16 mouse cellular contexts compared by ENCODE assay signal in genomic region chr10:28087341-28087740, GRCm38 (mm10). TPM values are rescaled to one million over a fixed set of nuclear protein-coding genes. Genes with fewer than 3 reads are reported as not detected.
DNase-seq lines count a peak whose midpoint lies in the region; ATAC-seq and TF ChIP-seq lines count a peak whose summit lies in the region.
"Had no signal": no experiment of that assay in that cellular context is flagged by ENCODE, and none has a peak within 500 bp of the region (broad histone marks: within the 10 kb centered on the region; RNA-seq: fewer than 3 reads in every experiment).

No protein-coding gene starts in this region.

- no peak overlapping the region for H3K9ac ChIP-seq in liver, embryonic 15.5 days
- no peak overlapping the region for H3K9ac ChIP-seq in stomach, embryonic 16.5 days (ENCODE audit: low read length)
- H3K9ac ChIP-seq in midbrain, postnatal 0 days (replicated peaks; ENCODE audit: low read length, poor library complexity, severe bottlenecking), result no peak overlapping the region
- H3K9ac ChIP-seq: embryonic facial prominence, embryonic 12.5 days; forebrain, embryonic 12.5 days; hindbrain, embryonic 14.5 days; liver, embryonic 13.5 days; midbrain, embryonic 13.5 days had no signal

- no peaks in the 10 kb centered on the region for H3K36me3 ChIP-seq in liver, embryonic 15.5 days (replicated peaks)
- no peaks in the 10 kb centered on the region for H3K36me3 ChIP-seq in stomach, embryonic 16.5 days (ENCODE audit: control insufficient read depth, insufficient read depth, low read length)
- no peaks in the 10 kb centered on the region for H3K36me3 ChIP-seq in midbrain, postnatal 0 days (ENCODE audit: insufficient read depth, low read length)
- H3K36me3 ChIP-seq: embryonic facial prominence, embryonic 12.5 days; forebrain, embryonic 12.5 days; liver, embryonic 13.5 days; midbrain, embryonic 13.5 days had no signal

- peak; percentile 47 for ATAC-seq in liver, embryonic 15.5 days (ENCODE audit: insufficient read depth)
- peak; percentile 56; the same call in 1 of the 2 replicates for ATAC-seq in stomach, embryonic 16.5 days (ENCODE audit: insufficient read depth, low FRiP score)
- no peak for ATAC-seq in frontal cortex, adult (ENCODE audit: low TSS enrichment)
- ATAC-seq in midbrain, postnatal 0 days (ENCODE audit: low FRiP score), result no peak
- ATAC-seq: activated CD4-positive, CD25-positive, alpha-beta regulatory T cell, adult 4 months; midbrain, embryonic 13.5 days had no signal

- H3K4me2 ChIP-seq in liver, embryonic 15.5 days, result no peak overlapping the region
- no peak overlapping the region for H3K4me2 ChIP-seq in stomach, embryonic 16.5 days (ENCODE audit: low read depth, low read length)
- H3K4me2 ChIP-seq in midbrain, postnatal 0 days (ENCODE audit: low read depth, low read length, poor library complexity, severe bottlenecking), result no peak overlapping the region
- H3K4me2 ChIP-seq: embryonic facial prominence, embryonic 12.5 days; forebrain, embryonic 12.5 days; hindbrain, embryonic 14.5 days; liver, embryonic 13.5 days; midbrain, embryonic 13.5 days had no signal

- DNase-seq in liver, result no peak
- DNase-seq in NIH3T3 (ENCODE audit: low read depth), result peak; percentile 82
- DNase-seq in gonadal fat pad, adult 2 months (ENCODE audit: low read depth), result peak; percentile 75
- DNase-seq in midbrain, postnatal 0 days (ENCODE audit: low spot score), result no peak
- DNase-seq: cerebellum, postnatal 14 days; liver, embryonic 13.5 days; right cerebral cortex, postnatal 4 days; thymus, postnatal 36 days had no signal

- H3K27ac ChIP-seq in liver, embryonic 15.5 days (replicated peaks), result 0 out of 2 replicates have a peak overlapping the region, but pooled peaks have one; percentile 2
- H3K27ac ChIP-seq in stomach, embryonic 16.5 days (ENCODE audit: low read length), result no peak overlapping the region; the same call in 1 of the 2 replicates
- no peak overlapping the region for H3K27ac ChIP-seq in midbrain, postnatal 0 days (ENCODE audit: low read depth, low read length)
- H3K27ac ChIP-seq: embryonic facial prominence, embryonic 12.5 days; forebrain, embryonic 12.5 days; hindbrain, embryonic 14.5 days; liver, embryonic 13.5 days; midbrain, embryonic 13.5 days had no signal

- H3K9me3 ChIP-seq in liver, embryonic 15.5 days (replicated peaks), result no peaks in the 10 kb centered on the region
- no peaks in the 10 kb centered on the region for H3K9me3 ChIP-seq in stomach, embryonic 16.5 days (replicated peaks; ENCODE audit: control insufficient read depth, low read length)
- no peaks in the 10 kb centered on the region for H3K9me3 ChIP-seq in midbrain, postnatal 0 days (ENCODE audit: low read length)
- H3K9me3 ChIP-seq: embryonic facial prominence, embryonic 12.5 days; forebrain, embryonic 12.5 days; liver, embryonic 13.5 days; midbrain, embryonic 13.5 days had no signal

- H3K4me1 ChIP-seq in liver, embryonic 15.5 days (replicated peaks), result no peaks in the 10 kb centered on the region
- peaks cover 7% of the 10 kb centered on the region; the same call in 1 of the 2 replicates for H3K4me1 ChIP-seq in stomach, embryonic 16.5 days (ENCODE audit: control insufficient read depth, insufficient read depth, low read length)
- no peaks in the 10 kb centered on the region for H3K4me1 ChIP-seq in midbrain, postnatal 0 days (ENCODE audit: insufficient read depth, low read length)
- H3K4me1 ChIP-seq: liver, embryonic 13.5 days; midbrain, embryonic 13.5 days had no signal

- H3K4me3 ChIP-seq in liver, embryonic 15.5 days (replicated peaks), result no peak overlapping the region
- no peak overlapping the region for H3K4me3 ChIP-seq in stomach, embryonic 16.5 days (replicated peaks; ENCODE audit: low read length)
- H3K4me3 ChIP-seq in midbrain, postnatal 0 days (ENCODE audit: low read depth, low read length), result no peak overlapping the region
- H3K4me3 ChIP-seq: embryonic facial prominence, embryonic 12.5 days; forebrain, embryonic 12.5 days; liver, embryonic 13.5 days; midbrain, embryonic 13.5 days had no signal

- 61% methylated on average over 6 of the region's 6 CpGs for WGBS in liver, embryonic 15.5 days (ENCODE audit: insufficient replicate concordance)
- 45% methylated on average over 6 of the region's 6 CpGs for WGBS in stomach, embryonic 16.5 days
- 78% methylated on average over 6 of the region's 6 CpGs for WGBS in midbrain, postnatal 0 days

- no peak for TF ChIP-seq CTCF in midbrain, postnatal 0 days (IDR thresholded peaks at IDR 0.05)

- no peaks in the 10 kb centered on the region for H3K27me3 ChIP-seq in liver, embryonic 15.5 days
- no peaks in the 10 kb centered on the region for H3K27me3 ChIP-seq in stomach, embryonic 16.5 days (ENCODE audit: control insufficient read depth, insufficient read depth, low read length)
- no peaks in the 10 kb centered on the region for H3K27me3 ChIP-seq in midbrain, postnatal 0 days (ENCODE audit: insufficient read depth, low read length)
- H3K27me3 ChIP-seq: embryonic facial prominence, embryonic 12.5 days; forebrain, embryonic 12.5 days; liver, embryonic 13.5 days; midbrain, embryonic 13.5 days had no signal

RNA-seq across cellular contexts. Expression of gene Ptprk, which starts 12.7 kb away (rescaled TPM):
- 5.4 and 7.2 TPM in 2 replicates for polyA plus RNA-seq in liver, embryonic 15.5 days (2015; fragmentation: Nextera tagmentation; extraction: Ambion mirVana)
- 11.4 and 13.7 TPM in 2 replicates for polyA plus RNA-seq in gonadal fat pad, adult 2 months (2012; rRNA removed)
- polyA plus RNA-seq in stomach, embryonic 16.5 days (2015; fragmentation: Nextera tagmentation; extraction: Ambion mirVana), result 45.2 and 46.4 TPM in 2 replicates
- 43.4 and 51.6 TPM in 2 replicates for total RNA-seq in midbrain, postnatal 0 days (2014; rRNA removed)
- polyA plus RNA-seq in midbrain, postnatal 0 days (2015; fragmentation: Nextera tagmentation; extraction: Ambion mirVana), result 20.3 and 25.4 TPM in 2 replicates

Comparison
In these comparisons a context has a peak if more than half of its experiments do, and no peak if none do; other contexts are left out.
1. ATAC-seq: peak in liver, embryonic 15.5 days (single experiment) and stomach, embryonic 16.5 days (single experiment); none in frontal cortex, adult (single experiment) and midbrain, postnatal 0 days (single experiment).
2. DNase-seq: peak in NIH3T3 (single experiment) and gonadal fat pad, adult 2 months (single experiment); none in liver (single experiment) and midbrain, postnatal 0 days (single experiment).